8 mouse cellular contexts compared by ENCODE assay signal in genomic region chr5:93267851-93268606, GRCm38 (mm10). TPM values are rescaled to one million over a fixed set of nuclear protein-coding genes. Genes with fewer than 3 reads are reported as not detected.
A peak's percentile ranks its signal among the peaks of the same experiment; 100 is the strongest.
DNase-seq lines count a peak whose midpoint lies in the region; ATAC-seq lines count a peak whose summit lies in the region.

No protein-coding gene starts in this region.

- H3K4me2 ChIP-seq in hindbrain, embryonic 13.5 days: peak overlapping the region; percentile 68

- H3K36me3 ChIP-seq in hindbrain, embryonic 13.5 days: peaks cover 25% of the 10 kb centered on the region

- no peaks in the 10 kb centered on the region for H3K9me3 ChIP-seq in hindbrain, embryonic 13.5 days

- H3K4me3 ChIP-seq in hindbrain, embryonic 13.5 days: peak overlapping the region; percentile 96

- peaks cover 27% of the 10 kb centered on the region for H3K4me1 ChIP-seq in hindbrain, embryonic 13.5 days (replicated peaks)

- peak overlapping the region; percentile 98 for H3K9ac ChIP-seq in hindbrain, embryonic 13.5 days

- peak; percentile 86 for DNase-seq in NIH3T3 (ENCODE audit: low read depth)
- peak; percentile 90 to 91 for DNase-seq in cerebellum, postnatal 10 days
- peak; percentile 67 to 77 for DNase-seq in frontal cortex, postnatal 14 days (ENCODE audit: low spot score in 2 of 2)
- peak; percentile 69 for DNase-seq in left cerebral cortex, adult 11 months (ENCODE audit: low spot score)
- peak; percentile 92 for DNase-seq in lung, postnatal 36 days
- peak; percentile 90 for DNase-seq in retina, embryonic 14.5 days (ENCODE audit: low spot score)
- DNase-seq in thymus, postnatal 36 days: peak; percentile 91 to 94

- WGBS in hindbrain, embryonic 13.5 days: under 1% methylated on average over 48 of the region's 48 CpGs

- peak overlapping the region; percentile 98 for H3K27ac ChIP-seq in hindbrain, embryonic 13.5 days

- ATAC-seq in hindbrain, embryonic 13.5 days (ENCODE audit: low FRiP score): peak; percentile 82

- no peaks in the 10 kb centered on the region for H3K27me3 ChIP-seq in hindbrain, embryonic 13.5 days

RNA-seq across cellular contexts. Expression of gene Ccng2, which starts 1.0 kb away (rescaled TPM):
- polyA plus RNA-seq in hindbrain, embryonic 13.5 days (2015; fragmentation: Nextera tagmentation; extraction: Ambion mirVana): 109 and 119 TPM in 2 replicates

Comparison
In these comparisons a context has a peak if more than half of its experiments do, and no peak if none do; other contexts are left out.
1. Peak in every context shown above with its lines: DNase-seq, ATAC-seq, H3K4me3 ChIP-seq and H3K27ac ChIP-seq.